ENCODE assay signal across 9 mouse cellular contexts in the genomic region with DNA sequence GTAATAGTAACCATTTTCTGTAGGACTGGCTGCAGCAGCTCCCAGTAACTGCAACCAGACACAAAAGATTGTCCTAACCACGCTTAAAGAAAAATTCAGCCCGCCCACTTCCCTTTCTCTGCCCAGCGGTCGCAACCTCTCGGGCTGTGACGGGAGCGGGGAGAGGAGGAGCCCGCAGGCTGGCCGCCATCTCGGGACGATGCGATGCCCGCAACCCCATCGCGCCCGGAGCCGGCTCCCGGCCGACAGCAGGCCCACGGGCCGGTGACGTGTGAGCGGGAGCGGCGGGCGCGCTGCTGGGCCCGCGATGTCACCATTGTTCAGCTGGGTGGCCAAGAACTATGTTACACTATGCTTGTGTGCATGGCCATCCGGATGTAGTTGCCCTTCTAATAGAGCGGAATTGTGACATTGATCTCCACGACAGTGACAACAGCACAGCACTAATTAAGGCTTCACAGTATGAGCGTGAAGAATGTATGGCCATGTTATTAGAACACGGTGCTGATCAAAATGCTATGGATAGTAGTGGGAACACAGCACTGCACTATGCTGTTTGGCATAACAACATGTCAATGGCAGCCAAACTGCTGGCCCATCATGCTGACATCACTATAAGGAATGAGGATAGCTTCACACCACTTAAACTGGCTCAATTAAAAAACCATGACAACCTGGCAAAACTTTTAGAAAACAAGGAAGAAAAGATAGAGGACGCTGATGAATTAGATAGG. TPM values are rescaled to one million over a fixed set of nuclear protein-coding genes. Genes with fewer than 3 reads are reported as not detected.
DNase-seq lines count a peak whose midpoint lies in the region; ATAC-seq and TF ChIP-seq lines count a peak whose summit lies in the region.
"Had no signal": no experiment of that assay in that cellular context is flagged by ENCODE, and none has a peak within 500 bp of the region (broad histone marks: within the 10 kb centered on the region; RNA-seq: fewer than 3 reads in every experiment).

No protein-coding gene starts in this region.

- no peaks in the 10 kb centered on the region for H3K4me1 ChIP-seq in cortical plate, adult 2 months (ENCODE audit: control insufficient read depth, insufficient read depth, low read length)
- peaks cover 7% of the 10 kb centered on the region; the same call in 1 of the 2 replicates for H3K4me1 ChIP-seq in hindbrain, postnatal 0 days (ENCODE audit: insufficient read depth, low read length)
- H3K4me1 ChIP-seq in liver, embryonic 13.5 days (replicated peaks): no peaks in the 10 kb centered on the region
- no peaks in the 10 kb centered on the region for H3K4me1 ChIP-seq in neural tube, embryonic 11.5 days (ENCODE audit: control insufficient read depth, insufficient read depth, low read length)

- no peaks in the 10 kb centered on the region for H3K9me3 ChIP-seq in hindbrain, postnatal 0 days (ENCODE audit: low read length)
- no peaks in the 10 kb centered on the region for H3K9me3 ChIP-seq in liver, embryonic 13.5 days (replicated peaks)
- no peaks in the 10 kb centered on the region for H3K9me3 ChIP-seq in neural tube, embryonic 11.5 days (ENCODE audit: control insufficient read depth, low read length)

- 14% methylated on average over 35 of the region's 35 CpGs for WGBS in hindbrain, postnatal 0 days
- 19% methylated on average over 35 of the region's 35 CpGs for WGBS in liver, embryonic 13.5 days (ENCODE audit: insufficient replicate concordance)
- WGBS in neural tube, embryonic 11.5 days: 17% methylated on average over 35 of the region's 35 CpGs

- peak overlapping the region; percentile 45; the same call in 1 of the 2 replicates for H3K9ac ChIP-seq in hindbrain, postnatal 0 days (replicated peaks; ENCODE audit: low read length)
- H3K9ac ChIP-seq in liver, embryonic 13.5 days: no peak overlapping the region
- peak overlapping the region; percentile 68 for H3K9ac ChIP-seq in neural tube, embryonic 11.5 days (ENCODE audit: low read length)

- DNase-seq in left cerebral cortex, adult 2 months (ENCODE audit: extremely low spot score in 1 of 2, low spot score in 2 of 2): no peak
- no peak for DNase-seq in left cerebral cortex, adult 11 months (ENCODE audit: low spot score)
- DNase-seq in gastrocnemius, postnatal 4 days (ENCODE audit: low spot score in 2 of 2): peak; percentile 37 to 64
- peak; percentile 54 for DNase-seq in hindbrain, postnatal 0 days (ENCODE audit: low spot score)
- DNase-seq in liver, embryonic 13.5 days: no peak
- peak; percentile 70 for DNase-seq in neural tube, embryonic 11.5 days (ENCODE audit: low spot score)
- no peak for DNase-seq in layer of hippocampus, postnatal 25 days (ENCODE audit: extremely low spot score in 1 of 2, low spot score in 1 of 2)

- ATAC-seq in hindbrain, postnatal 0 days: peak; percentile 77
- no peak for ATAC-seq in liver, embryonic 13.5 days (ENCODE audit: low read depth)
- peak; percentile 31; the same call in 1 of the 2 replicates for ATAC-seq in neural tube, embryonic 11.5 days (ENCODE audit: insufficient read depth, low FRiP score, low TSS enrichment)

- no peak overlapping the region for H3K27ac ChIP-seq in left cerebral cortex, adult 2 months
- no peak overlapping the region for H3K27ac ChIP-seq in cortical plate, adult 2 months (ENCODE audit: insufficient read depth, low read length)
- peak overlapping the region; percentile 20; the same call in 1 of the 2 replicates for H3K27ac ChIP-seq in hindbrain, postnatal 0 days
- H3K27ac ChIP-seq in liver, embryonic 13.5 days: no peak overlapping the region
- no peak overlapping the region for H3K27ac ChIP-seq in neural tube, embryonic 11.5 days (ENCODE audit: low read depth, low read length)

- H3K27me3 ChIP-seq in hindbrain, postnatal 0 days (ENCODE audit: insufficient read depth, low read length): no peaks in the 10 kb centered on the region
- peaks cover 26% of the 10 kb centered on the region for H3K27me3 ChIP-seq in liver, embryonic 13.5 days
- no peaks in the 10 kb centered on the region for H3K27me3 ChIP-seq in neural tube, embryonic 11.5 days (ENCODE audit: control insufficient read depth, insufficient read depth, low read length)

- no peak for TF ChIP-seq CTCF in left cerebral cortex, adult 2 months (IDR thresholded peaks at IDR 0.05)
- TF ChIP-seq CTCF in cortical plate, adult 2 months (IDR thresholded peaks at IDR 0.05; ENCODE audit: extremely low read depth, insufficient read depth, low read length): no peak
- TF ChIP-seq CTCF in hindbrain, postnatal 0 days (IDR thresholded peaks at IDR 0.05; ENCODE audit: low read depth): no peak

- H3K36me3 ChIP-seq in hindbrain, postnatal 0 days (ENCODE audit: insufficient read depth, low read length): no peaks in the 10 kb centered on the region
- H3K36me3 ChIP-seq in liver, embryonic 13.5 days: no peaks in the 10 kb centered on the region
- H3K36me3 ChIP-seq in neural tube, embryonic 11.5 days (ENCODE audit: control insufficient read depth, insufficient read depth, low read length): no peaks in the 10 kb centered on the region

- H3K4me3 ChIP-seq in left cerebral cortex, adult 2 months: peak overlapping the region; percentile 41
- H3K4me3 ChIP-seq in cortical plate, adult 2 months (ENCODE audit: insufficient read depth, low read length): 0 out of 2 replicates have a peak overlapping the region, but pooled peaks have one; percentile 6
- H3K4me3 ChIP-seq in hindbrain, postnatal 0 days (ENCODE audit: low read length): peak overlapping the region; percentile 32
- H3K4me3 ChIP-seq in liver, embryonic 13.5 days (replicated peaks): peak overlapping the region; percentile 27
- H3K4me3 ChIP-seq in neural tube, embryonic 11.5 days (ENCODE audit: low read depth, low read length): peak overlapping the region; percentile 28
- H3K4me3 ChIP-seq: erythroblast, embryonic 14.5 days had no signal

- peak overlapping the region; percentile 63 for H3K4me2 ChIP-seq in hindbrain, postnatal 0 days (ENCODE audit: low read depth, low read length)
- peak overlapping the region; percentile 48 for H3K4me2 ChIP-seq in liver, embryonic 13.5 days
- peak overlapping the region; percentile 63 for H3K4me2 ChIP-seq in neural tube, embryonic 11.5 days (ENCODE audit: low read depth)

- intact Hi-C loops in left cerebral cortex, adult 2 months (cut with DNase I): no loop called here

- TF ChIP-seq POLR2A in cortical plate, adult 2 months (IDR thresholded peaks at IDR 0.05; ENCODE audit: extremely low read depth, insufficient read depth, low read length): no peak

RNA-seq across cellular contexts. Expression of a gene that starts 59.2 kb away (rescaled TPM):
- 1 to 10 TPM; 4.0 to 4.6 TPM for total RNA-seq in left cerebral cortex, adult 2 months (2021)
- 2.8 and 4.5 TPM in 2 replicates for polyA plus RNA-seq in cortical plate, adult 2 months (2012; rRNA removed)
- total RNA-seq in gastrocnemius, postnatal 4 days (2021): under 1 TPM; 0.86 to 0.88 TPM
- total RNA-seq in hindbrain, postnatal 0 days (2014; rRNA removed): 2.1 and 2.5 TPM in 2 replicates
- 3.2 and 4.0 TPM in 2 replicates for polyA plus RNA-seq in hindbrain, postnatal 0 days (2015; fragmentation: Nextera tagmentation; extraction: Ambion mirVana)
- not detected in 2 replicates for polyA plus RNA-seq in liver, embryonic 13.5 days (2015; fragmentation: Nextera tagmentation; extraction: Ambion mirVana)
- polyA plus RNA-seq in neural tube, embryonic 11.5 days (2014; fragmentation: Nextera tagmentation; extraction: Ambion mirVana): 0.95 and 1.1 TPM in 2 replicates
- 10 to 100 TPM in 1 of 2 experiments, 1 to 10 TPM in 1; 7.9 to 10.0 TPM for total RNA-seq in layer of hippocampus, postnatal 25 days (2021)
- polyA plus RNA-seq: erythroblast, embryonic 14.5 days had no signal

Comparison
In these comparisons a context has a peak if more than half of its experiments do, and no peak if none do; other contexts are left out.
1. DNase-seq: peak in gastrocnemius, postnatal 4 days (2 of 2), hindbrain, postnatal 0 days (single experiment) and neural tube, embryonic 11.5 days (single experiment); none in left cerebral cortex, adult 2 months (0 of 2), left cerebral cortex, adult 11 months (single experiment), liver, embryonic 13.5 days (single experiment) and layer of hippocampus, postnatal 25 days (0 of 2).
2. Peak in every context shown above with its lines, with median percentiles within 50 percentile points of each other: H3K4me3 ChIP-seq and H3K4me2 ChIP-seq.